Mouse (Mus musculus): Measurements from ENCODE around the gene Supt3.
A peak's percentile ranks its signal among the peaks of the same experiment; 100 is the strongest.

- TF ChIP-seq CTCF (IDR thresholded peaks at IDR 0.05) (peak; percentile 25), EP300 (IDR thresholded peaks at IDR 0.05; ENCODE audit: insufficient read depth, low read depth, low read length) (no peak), POLR2A (IDR thresholded peaks at IDR 0.05; ENCODE audit: insufficient read depth, low read depth, low read length) (no peak)
Measured at GRCm38 (mm10) chr17:45073779-45074178, 296.8 kb downstream of the Supt3 start.
